Mouse (Mus musculus): ENCODE data around the gene Ndufv1. TPM values are rescaled to one million over a fixed set of nuclear protein-coding genes. Genes with fewer than 3 reads are reported as not detected.
"Not testable (repeated sequence)": the region's sequence is repeated elsewhere in the genome, so short reads cannot be mapped to it uniquely, and the experiment has no call there.

Gene Ndufv1
- polyA plus RNA-seq, 1 experiment from 2014 or later: 180 TPM

- no peak overlapping the region for H3K4me3 ChIP-seq (ENCODE audit: low read depth, low read length)
- no peaks in the 10 kb centered on the region for H3K4me1 ChIP-seq (ENCODE audit: control insufficient read depth, insufficient read depth, low read length)
- WGBS: 10% methylated on average over 2 of the region's 2 CpGs
- H3K4me2 ChIP-seq: no peak overlapping the region
- H3K9me3 ChIP-seq (ENCODE audit: control insufficient read depth, low read length): no peaks in the 10 kb centered on the region
- ATAC-seq (ENCODE audit: low FRiP score) (no peak), DNase-seq (ENCODE audit: low spot score, missing footprints) (no peak)
- H3K36me3 ChIP-seq (ENCODE audit: control insufficient read depth, insufficient read depth, low read length): no peaks in the 10 kb centered on the region
- no peak overlapping the region for H3K9ac ChIP-seq (ENCODE audit: low read length)
- H3K27me3 ChIP-seq (ENCODE audit: control insufficient read depth, insufficient read depth, low read length): no peaks in the 10 kb centered on the region
- H3K27ac ChIP-seq (ENCODE audit: low read depth, low read length): no peak overlapping the region
These were observed 50.1 kb downstream of the Ndufv1 start for GRCm38 (mm10) chr19:3962469-3962868.

GRCm38 (mm10) chr19:3961805-3962204 is 50.8 kb downstream of the Ndufv1 start:
- not testable (repeated sequence) for H3K27me3 ChIP-seq (ENCODE audit: control insufficient read depth, insufficient read depth, low read length); H3K9ac ChIP-seq (ENCODE audit: low read length); H3K4me3 ChIP-seq (ENCODE audit: low read depth, low read length); H3K36me3 ChIP-seq (ENCODE audit: control insufficient read depth, insufficient read depth, low read length); H3K4me2 ChIP-seq; H3K4me1 ChIP-seq (ENCODE audit: control insufficient read depth, insufficient read depth, low read length); ATAC-seq (ENCODE audit: low FRiP score); DNase-seq (ENCODE audit: low spot score, missing footprints); H3K27ac ChIP-seq (ENCODE audit: low read depth, low read length); H3K9me3 ChIP-seq (ENCODE audit: control insufficient read depth, low read length)
- 91% methylated on average over 6 of the region's 6 CpGs for WGBS

GRCm38 (mm10) chr19:3960211-3960610 is 52.4 kb downstream of the Ndufv1 start:
- Histone ChIP-seq H3K9me3 (ENCODE audit: control insufficient read depth, low read length) (no peaks in the 10 kb centered on the region), H3K4me3 (ENCODE audit: low read depth, low read length) (no peak overlapping the region), H3K27me3 (ENCODE audit: control insufficient read depth, insufficient read depth, low read length) (no peaks in the 10 kb centered on the region), H3K27ac (ENCODE audit: low read depth, low read length) (no peak overlapping the region), H3K36me3 (ENCODE audit: control insufficient read depth, insufficient read depth, low read length) (no peaks in the 10 kb centered on the region), H3K4me1 (ENCODE audit: control insufficient read depth, insufficient read depth, low read length) (no peaks in the 10 kb centered on the region), H3K9ac (ENCODE audit: low read length) (no peak overlapping the region), H3K4me2 (no peak overlapping the region)
- ATAC-seq (ENCODE audit: low FRiP score): no peak
- WGBS: 78% methylated on average over 5 of the region's 5 CpGs
- no peak for DNase-seq (ENCODE audit: low spot score, missing footprints)

GRCm38 (mm10) chr19:3959030-3959429 is 53.6 kb downstream of the Ndufv1 start:
- no peak for DNase-seq (ENCODE audit: low spot score, missing footprints)
- H3K36me3 ChIP-seq (ENCODE audit: control insufficient read depth, insufficient read depth, low read length): no peaks in the 10 kb centered on the region
- H3K4me1 ChIP-seq (ENCODE audit: control insufficient read depth, insufficient read depth, low read length): no peaks in the 10 kb centered on the region
- no peaks in the 10 kb centered on the region for H3K27me3 ChIP-seq (ENCODE audit: control insufficient read depth, insufficient read depth, low read length)
- no peak overlapping the region for H3K9ac ChIP-seq (ENCODE audit: low read length)
- no peak overlapping the region for H3K4me2 ChIP-seq
- H3K27ac ChIP-seq (ENCODE audit: low read depth, low read length): no peak overlapping the region
- H3K9me3 ChIP-seq (ENCODE audit: control insufficient read depth, low read length): no peaks in the 10 kb centered on the region
- no peak for ATAC-seq (ENCODE audit: low FRiP score)
- H3K4me3 ChIP-seq (ENCODE audit: low read depth, low read length): no peak overlapping the region

GRCm38 (mm10) chr19:3958470-3958869 is 54.1 kb downstream of the Ndufv1 start, which contains the start of gene Aldh3b3:
Gene Aldh3b3 (plus strand): TSS chr19:3958645.
- ATAC-seq (ENCODE audit: low FRiP score) (no peak), DNase-seq (ENCODE audit: low spot score, missing footprints) (no peak)
- Histone ChIP-seq H3K4me1 (ENCODE audit: control insufficient read depth, insufficient read depth, low read length) (no peaks in the 10 kb centered on the region), H3K27ac (ENCODE audit: low read depth, low read length) (no peak within 1 kb of the TSS), H3K36me3 (ENCODE audit: control insufficient read depth, insufficient read depth, low read length) (no peaks in the 10 kb centered on the region), H3K4me3 (ENCODE audit: low read depth, low read length) (no peak within 1 kb of the TSS), H3K27me3 (ENCODE audit: control insufficient read depth, insufficient read depth, low read length) (no peaks in the 10 kb centered on the region), H3K4me2 (no peak within 1 kb of the TSS), H3K9ac (ENCODE audit: low read length) (no peak within 1 kb of the TSS), H3K9me3 (ENCODE audit: control insufficient read depth, low read length) (no peaks in the 10 kb centered on the region)
- WGBS: 79% methylated on average over 4 of the region's 4 CpGs

Other genes with a start within 250 kb of the Ndufv1 start
- gene Kmt5b, start 245.4 kb downstream of the Ndufv1 start, polyA plus RNA-seq (2014; fragmentation: Nextera tagmentation; extraction: Ambion mirVana): 40.3 and 45.1 TPM in 2 replicates
- gene Chka, start 161.0 kb downstream of the Ndufv1 start, polyA plus RNA-seq (2014; fragmentation: Nextera tagmentation; extraction: Ambion mirVana): 50.5 and 53.0 TPM in 2 replicates
- 7.7 and 8.9 TPM in 2 replicates for gene Tcirg1, start 105.7 kb downstream of the Ndufv1 start, polyA plus RNA-seq (2014; fragmentation: Nextera tagmentation; extraction: Ambion mirVana)
- 209 and 235 TPM in 2 replicates for gene Ndufs8, start 100.0 kb downstream of the Ndufv1 start, polyA plus RNA-seq (2014; fragmentation: Nextera tagmentation; extraction: Ambion mirVana)
- gene Aldh3b1, start 83.0 kb downstream of the Ndufv1 start, polyA plus RNA-seq (2014; fragmentation: Nextera tagmentation; extraction: Ambion mirVana): 0.67 and 0.99 TPM in 2 replicates
- 5.9 and 7.1 TPM in 2 replicates for gene Unc93b1, start 77.6 kb downstream of the Ndufv1 start, polyA plus RNA-seq (2014; fragmentation: Nextera tagmentation; extraction: Ambion mirVana)
- gene Aldh3b3, start 54.2 kb downstream of the Ndufv1 start, polyA plus RNA-seq (2014; fragmentation: Nextera tagmentation; extraction: Ambion mirVana): not detected in 2 replicates
- 0.44 and 0.50 TPM in 2 replicates for gene Aldh3b2, start 40.5 kb downstream of the Ndufv1 start, polyA plus RNA-seq (2014; fragmentation: Nextera tagmentation; extraction: Ambion mirVana)
- gene Acy3, start 26.2 kb downstream of the Ndufv1 start, polyA plus RNA-seq (2014; fragmentation: Nextera tagmentation; extraction: Ambion mirVana): 1.0 and 1.6 TPM in 2 replicates
- not detected in 2 replicates for gene Tbx10, start 20.1 kb downstream of the Ndufv1 start, polyA plus RNA-seq (2014; fragmentation: Nextera tagmentation; extraction: Ambion mirVana)
- 14.0 and 15.1 TPM in 2 replicates for gene Nudt8, start 12.2 kb downstream of the Ndufv1 start, polyA plus RNA-seq (2014; fragmentation: Nextera tagmentation; extraction: Ambion mirVana)
- 0.87 and 1.5 TPM in 2 replicates for gene Gm49405, start 12.2 kb downstream of the Ndufv1 start, polyA plus RNA-seq (2014; fragmentation: Nextera tagmentation; extraction: Ambion mirVana)
- gene Doc2g, start 9.5 kb downstream of the Ndufv1 start, polyA plus RNA-seq (2014; fragmentation: Nextera tagmentation; extraction: Ambion mirVana): 1.5 TPM in 2 replicates
- 337 and 342 TPM in 2 replicates for gene Gstp1, start 25.2 kb upstream of the Ndufv1 start, polyA plus RNA-seq (2014; fragmentation: Nextera tagmentation; extraction: Ambion mirVana)
- 1.1 and 3.8 TPM in 2 replicates for gene Gstp2, start 33.2 kb upstream of the Ndufv1 start, polyA plus RNA-seq (2014; fragmentation: Nextera tagmentation; extraction: Ambion mirVana)
- gene Gstp3, start 46.8 kb upstream of the Ndufv1 start, polyA plus RNA-seq (2014; fragmentation: Nextera tagmentation; extraction: Ambion mirVana): not detected in 2 replicates
- gene Cabp2, start 68.8 kb upstream of the Ndufv1 start, polyA plus RNA-seq (2014; fragmentation: Nextera tagmentation; extraction: Ambion mirVana): not detected in 2 replicates
- 60.8 and 73.5 TPM in 2 replicates for gene Cdk2ap2, start 84.4 kb upstream of the Ndufv1 start, polyA plus RNA-seq (2014; fragmentation: Nextera tagmentation; extraction: Ambion mirVana)
- gene Pitpnm1, start 87.2 kb upstream of the Ndufv1 start, polyA plus RNA-seq (2014; fragmentation: Nextera tagmentation; extraction: Ambion mirVana): 11.2 and 11.3 TPM in 2 replicates
- 54.9 and 58.9 TPM in 2 replicates for gene Aip, start 113.1 kb upstream of the Ndufv1 start, polyA plus RNA-seq (2014; fragmentation: Nextera tagmentation; extraction: Ambion mirVana)
- gene Gpr152, start 127.0 kb upstream of the Ndufv1 start, polyA plus RNA-seq (2014; fragmentation: Nextera tagmentation; extraction: Ambion mirVana): not detected in 2 replicates
- 0.11 TPM in 1 of 2 replicates, not detected in the other for gene Cabp4, start 131.2 kb upstream of the Ndufv1 start, polyA plus RNA-seq (2014; fragmentation: Nextera tagmentation; extraction: Ambion mirVana)
- gene Coro1b, start 135.8 kb upstream of the Ndufv1 start, polyA plus RNA-seq (2014; fragmentation: Nextera tagmentation; extraction: Ambion mirVana): 105 and 127 TPM in 2 replicates
- gene Ptprcap, start 140.8 kb upstream of the Ndufv1 start, polyA plus RNA-seq (2014; fragmentation: Nextera tagmentation; extraction: Ambion mirVana): 0.75 and 1.7 TPM in 2 replicates
- 35.4 and 46.8 TPM in 2 replicates for gene Rps6kb2, start 150.5 kb upstream of the Ndufv1 start, polyA plus RNA-seq (2014; fragmentation: Nextera tagmentation; extraction: Ambion mirVana)
- 2.5 and 2.9 TPM in 2 replicates for gene Carns1, start 162.7 kb upstream of the Ndufv1 start, polyA plus RNA-seq (2014; fragmentation: Nextera tagmentation; extraction: Ambion mirVana)
- 0.29 and 1.5 TPM in 2 replicates for gene Tbc1d10c, start 178.5 kb upstream of the Ndufv1 start, polyA plus RNA-seq (2014; fragmentation: Nextera tagmentation; extraction: Ambion mirVana)
- gene Ppp1ca, start 179.3 kb upstream of the Ndufv1 start, polyA plus RNA-seq (2014; fragmentation: Nextera tagmentation; extraction: Ambion mirVana): 874 and 929 TPM in 2 replicates
- 42.4 and 43.5 TPM in 2 replicates for gene Rad9a, start 188.9 kb upstream of the Ndufv1 start, polyA plus RNA-seq (2014; fragmentation: Nextera tagmentation; extraction: Ambion mirVana)
- 0.31 and 0.32 TPM in 2 replicates for gene Clcf1, start 201.4 kb upstream of the Ndufv1 start, polyA plus RNA-seq (2014; fragmentation: Nextera tagmentation; extraction: Ambion mirVana)
- gene AC109138.7, start 201.6 kb upstream of the Ndufv1 start, polyA plus RNA-seq (2014; fragmentation: Nextera tagmentation; extraction: Ambion mirVana): not detected in 2 replicates
- gene Pold4, start 219.1 kb upstream of the Ndufv1 start, polyA plus RNA-seq (2014; fragmentation: Nextera tagmentation; extraction: Ambion mirVana): 12.2 and 12.6 TPM in 2 replicates